Mouse (Mus musculus) heart, postnatal 36 days (tissue): ENCODE data around the gene Ferd3l. TPM values are rescaled to one million over a fixed set of nuclear protein-coding genes. Genes with fewer than 3 reads are reported as not detected.
A peak's percentile ranks its signal among the peaks of the same experiment; 100 is the strongest.

ENCODE experiments used
- DNase-seq, 2 experiments: peaks; one replicate each; pipeline ENCODE4 v3.0.0; 2021 to 2022
- intact Hi-C: fragments of 180-260 bp; cut with DNase I; formaldehyde crosslinking; loops from one replicate; pipeline ENCODE4 v1.15.1; 2025
- total RNA-seq, 2 experiments: library from RNA; stranded (reverse); gene quantifications; 2 replicates each; pipeline ENCODE4 v1.2.3; 2021

Gene Ferd3l
- total RNA-seq, 2 experiments from 2014 or later: not detected

DNA sequence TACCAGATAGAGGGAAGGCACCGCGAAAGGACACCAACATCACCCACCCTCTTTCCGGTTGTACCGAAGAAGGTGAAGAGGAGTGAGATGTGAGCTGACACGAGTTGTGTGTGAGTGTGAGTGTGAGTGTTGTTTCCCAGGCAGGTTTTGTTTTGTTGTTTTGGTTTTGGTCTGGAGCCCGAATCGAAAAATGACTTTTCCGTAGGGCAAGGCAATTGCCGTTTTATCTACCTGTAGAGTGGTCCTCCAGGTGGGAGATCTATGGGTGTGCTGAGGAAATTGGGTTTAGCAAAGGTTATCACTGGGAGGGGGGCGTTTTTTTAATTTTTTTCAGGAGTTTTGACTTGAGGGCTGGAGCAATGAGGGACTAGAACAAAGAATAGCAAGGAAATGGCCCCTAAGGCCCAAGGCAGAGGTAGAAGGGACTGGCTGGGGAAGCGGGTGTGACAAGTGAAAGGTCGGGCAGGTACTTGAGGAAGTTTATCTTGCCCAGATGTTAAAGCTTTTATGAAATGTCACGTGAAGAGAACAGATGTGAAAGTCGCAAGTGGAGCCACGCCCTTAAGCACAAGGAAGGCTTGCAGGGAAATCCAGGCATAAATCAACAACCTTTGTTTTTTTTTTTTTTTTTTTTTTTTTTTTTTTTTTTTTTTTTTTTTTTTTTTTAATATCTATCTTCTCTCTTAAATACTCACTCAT, 35.6 kb downstream of the Ferd3l start:
- intact Hi-C loops: loop anchor here (10.0 kb wide), 1 partner anchor 701 kb away; no protein-coding TSS in a partner anchor
- no peak for DNase-seq

DNA sequence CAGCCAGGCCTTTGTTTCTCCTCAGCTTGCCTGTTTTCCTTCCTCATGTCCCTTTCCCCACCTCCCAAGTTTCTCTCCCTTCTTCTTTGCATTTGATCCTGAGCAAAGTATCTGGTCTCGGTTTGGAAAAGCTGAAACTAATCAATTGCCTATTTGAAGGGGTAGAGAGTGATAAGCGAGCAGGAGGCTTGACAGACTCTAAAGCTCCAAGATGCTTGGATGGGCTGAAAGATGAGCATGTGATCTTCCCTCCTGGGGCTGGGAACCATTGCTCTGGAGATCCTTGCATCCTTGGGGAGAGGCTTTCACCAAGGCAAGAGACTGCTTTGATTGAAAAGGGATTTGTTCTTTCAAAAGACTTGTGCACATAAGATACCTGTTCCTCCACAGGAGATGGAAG, 36.2 kb downstream of the Ferd3l start:
- intact Hi-C loops: loop anchor here (10.0 kb wide), 1 partner anchor 700 kb away; no protein-coding TSS in a partner anchor
- no peak for DNase-seq

DNA sequence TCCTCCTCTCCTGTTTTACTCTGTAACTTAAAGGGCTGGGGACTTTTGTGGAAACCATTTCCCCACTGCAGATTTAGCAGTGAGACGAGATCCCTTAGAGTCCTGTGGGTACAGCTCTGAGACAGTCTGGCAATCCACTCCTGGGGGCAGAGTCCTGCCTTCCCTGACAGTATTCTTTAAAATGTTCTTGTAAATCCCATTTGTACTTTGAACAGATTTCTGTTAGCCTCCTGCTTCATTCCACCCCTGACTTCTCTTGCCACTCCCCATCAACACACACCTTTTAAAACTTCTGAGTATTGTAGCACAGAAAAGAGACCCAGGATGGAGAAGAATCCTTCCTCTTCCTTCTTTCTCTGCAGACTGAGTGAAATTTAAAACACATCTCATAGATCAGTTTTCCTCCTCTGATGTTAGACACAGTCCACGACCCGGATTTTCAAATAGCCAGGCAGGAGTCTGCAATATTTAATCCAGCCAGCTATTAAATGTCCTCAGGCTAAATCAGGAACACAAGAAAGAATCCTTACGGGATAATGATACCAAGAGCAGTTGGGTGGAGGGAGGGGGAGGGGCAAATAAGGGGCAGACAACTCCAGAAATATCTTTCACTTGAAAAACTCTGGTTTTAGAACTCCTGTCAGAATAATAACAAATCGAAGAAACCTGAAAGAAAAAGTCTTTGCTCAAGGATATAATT, 37.6 kb downstream of the Ferd3l start:
- DNase-seq: no peak
- intact Hi-C loops: loop anchor here (10.0 kb wide), 1 partner anchor 699 kb away; no protein-coding TSS in a partner anchor

DNA sequence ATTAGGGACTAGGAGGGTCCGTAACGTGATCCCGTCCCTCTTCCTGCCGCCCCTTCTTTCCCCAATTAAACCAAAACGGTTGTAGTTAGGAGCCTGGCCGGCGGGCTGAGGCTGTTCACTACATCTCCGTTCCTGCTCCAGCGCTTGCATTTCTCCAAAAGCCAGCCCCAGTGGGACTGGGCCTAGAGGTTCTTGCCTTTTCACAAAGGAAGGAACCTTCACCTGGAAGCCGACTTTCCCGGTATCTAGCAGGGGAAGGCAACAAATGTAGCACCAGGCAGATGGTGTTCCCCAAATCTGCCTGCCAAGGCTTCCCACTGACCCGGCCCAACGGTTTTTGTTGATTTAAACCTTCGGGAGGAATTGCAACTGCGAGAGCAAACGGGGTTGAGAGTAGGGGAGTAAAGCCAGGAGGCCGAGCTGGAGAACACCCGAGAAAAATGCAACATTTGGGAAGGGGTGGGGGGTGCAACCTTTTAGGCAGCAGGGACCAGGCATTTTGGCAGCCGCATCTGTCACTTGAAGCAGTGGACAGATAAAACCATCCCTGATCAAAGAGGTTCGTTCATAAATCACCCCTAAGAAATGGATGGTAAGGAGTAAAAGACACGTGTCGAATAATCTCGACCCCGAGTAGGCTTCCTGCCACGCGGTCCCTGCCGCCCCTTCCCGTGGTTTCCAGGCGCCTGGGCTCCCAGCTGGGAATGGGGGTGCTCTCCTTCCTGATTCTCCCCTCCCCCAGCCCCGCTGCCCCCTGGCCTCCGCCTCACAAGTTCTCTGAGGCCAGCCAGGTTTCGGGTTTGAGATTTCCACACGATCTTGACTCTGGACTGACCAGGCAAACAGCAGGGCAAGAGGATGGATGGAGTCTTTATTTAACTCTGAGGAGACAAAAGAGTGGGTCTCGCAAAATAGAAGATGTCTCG, 38.5 kb downstream of the Ferd3l start:
- intact Hi-C loops: loop anchor here (10.0 kb wide), 1 partner anchor 698 kb away; no protein-coding TSS in a partner anchor

DNA sequence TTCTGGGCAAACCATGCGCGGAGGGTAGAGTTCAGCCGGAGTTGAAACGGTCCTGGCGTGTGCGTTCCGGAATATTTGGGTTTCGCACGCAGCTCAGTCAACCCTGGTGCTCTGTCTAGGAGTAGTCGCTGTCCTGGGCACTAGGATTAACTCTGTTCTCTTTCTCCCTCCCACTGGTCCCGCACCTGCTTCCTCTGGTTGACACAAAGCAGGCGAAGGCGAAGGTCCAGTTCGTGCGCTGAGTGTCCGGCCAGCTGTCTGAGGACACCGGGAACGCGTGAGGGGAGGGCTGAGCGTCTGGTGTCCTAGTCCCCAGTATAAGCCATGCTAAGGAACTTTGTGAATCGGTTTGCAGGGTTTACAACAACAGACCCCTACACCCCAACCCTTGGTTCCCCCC, 39.3 kb downstream of the Ferd3l start:
- intact Hi-C loops: loop anchor here (10.0 kb wide), 1 partner anchor 697 kb away; no protein-coding TSS in a partner anchor
- peak in 1 of 2 experiments; percentile 21 for DNase-seq

More for the DNA sequence above, 38.5 kb downstream of the Ferd3l start:
- DNase-seq: peak in 1 of 2 experiments; percentile 22

DNA sequence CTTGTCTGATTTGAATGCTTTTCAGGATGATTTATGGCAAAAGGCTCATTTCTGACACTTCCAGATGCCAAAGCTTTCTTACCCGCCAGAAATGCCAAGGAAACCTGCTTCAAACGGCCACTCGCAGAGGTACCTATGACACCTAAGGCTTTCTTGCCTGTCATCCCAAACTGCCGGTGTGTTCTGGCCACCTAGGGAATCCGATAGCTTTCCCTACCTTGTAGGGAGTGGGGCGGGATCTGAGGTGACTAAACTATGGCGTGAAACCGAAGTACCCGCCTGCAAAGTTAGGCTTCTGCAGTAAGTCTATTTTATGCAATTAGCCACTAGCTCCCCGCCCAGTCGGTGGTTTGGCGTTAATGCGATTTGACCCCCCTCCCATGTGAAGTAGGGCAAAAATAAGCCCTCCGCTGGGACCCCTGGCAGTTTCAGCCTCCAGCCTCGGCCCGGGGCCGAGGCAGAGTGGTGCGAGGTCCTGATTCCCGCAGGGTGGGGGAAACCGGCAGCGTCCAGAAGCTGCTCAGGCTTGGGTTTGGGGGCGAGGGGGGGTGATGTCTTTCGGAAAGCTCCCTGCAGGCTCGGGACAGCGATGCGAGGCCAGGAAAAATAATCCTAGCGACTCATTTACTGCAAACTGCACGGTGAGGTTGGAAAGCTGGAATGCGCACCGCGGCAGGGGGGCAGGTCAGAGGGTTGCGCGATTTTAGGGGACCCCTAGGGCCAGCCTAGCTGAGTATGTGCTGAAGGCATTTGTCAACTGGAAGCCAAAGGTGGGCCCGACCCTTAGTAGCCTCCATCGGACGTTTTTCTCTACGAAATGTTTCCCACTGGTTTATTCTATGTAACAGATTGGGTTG, 40.0 kb downstream of the Ferd3l start:
- DNase-seq: no peak
- intact Hi-C loops: loop anchor here (10.0 kb wide), 1 partner anchor 697 kb away; no protein-coding TSS in a partner anchor

DNA sequence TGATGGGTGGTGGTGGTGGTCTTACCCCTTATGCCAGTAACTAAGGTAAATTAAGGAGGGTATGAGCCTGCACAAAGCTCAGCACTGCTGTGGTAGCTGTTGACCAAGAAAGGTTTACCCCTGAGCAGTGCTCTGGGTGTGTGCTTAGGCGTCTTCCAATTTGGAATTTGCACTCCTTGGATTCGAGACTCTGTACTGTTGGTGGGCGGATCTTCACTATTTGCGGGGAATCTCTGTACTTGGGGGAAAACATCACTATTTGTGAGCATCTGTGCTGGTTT, 40.6 kb downstream of the Ferd3l start:
- DNase-seq: no peak

More for the DNA sequence above, 40.6 kb downstream of the Ferd3l start:
- intact Hi-C loops: loop anchor here (10.0 kb wide), 1 partner anchor 696 kb away; no protein-coding TSS in a partner anchor

Other genes starting within 250 kb of the Ferd3l start
- 1 to 10 TPM; 2.0 to 2.7 TPM for gene Twist1, start 29.2 kb downstream of the Ferd3l start, total RNA-seq